Mouse (Mus musculus) urinary bladder, postnatal 4 days (tissue): ENCODE results near the gene Atp11a.

Experiments used
- DNase-seq, 2 experiments: peaks; one replicate each; pipeline ENCODE4 v3.0.0; 2021 to 2022; ENCODE audit warnings: low spot score in 2 of 2

The Atp11a gene

DNA sequence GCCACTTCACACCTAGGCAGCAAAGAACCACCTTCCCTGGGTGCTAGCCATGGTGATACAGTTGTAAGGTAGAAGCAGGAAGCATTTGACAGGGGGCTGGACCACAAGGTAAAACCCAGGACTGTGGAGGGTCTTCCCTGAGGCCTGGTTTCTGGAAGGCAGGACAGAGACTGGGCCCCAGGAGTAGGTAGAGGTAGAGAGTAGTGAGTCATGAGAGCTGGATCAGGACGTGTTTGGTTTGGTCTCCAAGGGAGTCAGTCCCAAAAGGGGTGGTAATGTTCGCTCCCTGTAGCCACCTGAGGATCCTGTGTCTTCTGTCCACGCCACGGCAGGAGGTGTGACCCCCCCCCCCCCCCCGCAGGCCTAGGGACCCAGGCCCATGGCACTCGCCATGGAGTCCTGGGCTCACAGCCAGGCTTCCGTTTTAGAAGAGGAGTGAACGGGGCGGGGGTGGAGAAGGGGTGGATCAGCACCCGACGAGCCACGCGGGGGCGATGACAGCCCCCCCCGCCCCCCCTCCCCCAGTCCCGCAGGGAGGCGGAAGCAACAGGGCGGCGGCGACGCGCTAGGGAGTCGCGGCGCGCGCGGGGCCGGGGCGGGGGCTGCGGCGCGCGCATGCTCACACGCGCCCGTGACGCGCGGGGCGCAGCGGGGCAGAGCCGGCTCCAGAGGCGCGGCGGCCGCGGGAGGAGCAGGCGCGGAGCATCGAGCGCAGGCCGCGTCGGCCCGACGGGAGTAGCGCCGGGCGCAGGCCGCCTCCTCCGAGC is at the start of gene Atp11a:
Atp11a (plus strand) TSS at position 624 of the 767 bp plus-strand sequence.
- DNase-seq: peak; percentile 66 to 69

DNA sequence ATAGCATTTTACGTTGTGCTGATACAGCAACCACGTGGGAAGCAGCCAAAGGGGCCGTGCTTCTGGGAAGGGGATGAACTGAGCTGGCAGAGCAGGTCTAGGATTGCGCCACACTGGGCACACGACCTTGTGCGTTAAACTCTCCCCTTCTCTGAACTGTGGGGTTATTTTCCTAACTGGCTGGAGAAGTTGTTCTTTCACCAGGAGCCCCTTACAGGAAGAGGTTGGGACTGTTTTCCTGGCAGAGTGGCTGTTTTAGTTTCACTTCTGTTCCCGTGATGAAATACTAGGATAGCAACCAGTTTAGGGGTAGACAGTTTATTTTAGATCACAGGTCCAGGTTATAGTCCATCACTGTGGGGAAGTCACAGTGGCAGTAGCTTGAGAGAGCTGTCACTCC is 45.2 kb upstream of the Atp11a start:
- no peak for DNase-seq

DNA sequence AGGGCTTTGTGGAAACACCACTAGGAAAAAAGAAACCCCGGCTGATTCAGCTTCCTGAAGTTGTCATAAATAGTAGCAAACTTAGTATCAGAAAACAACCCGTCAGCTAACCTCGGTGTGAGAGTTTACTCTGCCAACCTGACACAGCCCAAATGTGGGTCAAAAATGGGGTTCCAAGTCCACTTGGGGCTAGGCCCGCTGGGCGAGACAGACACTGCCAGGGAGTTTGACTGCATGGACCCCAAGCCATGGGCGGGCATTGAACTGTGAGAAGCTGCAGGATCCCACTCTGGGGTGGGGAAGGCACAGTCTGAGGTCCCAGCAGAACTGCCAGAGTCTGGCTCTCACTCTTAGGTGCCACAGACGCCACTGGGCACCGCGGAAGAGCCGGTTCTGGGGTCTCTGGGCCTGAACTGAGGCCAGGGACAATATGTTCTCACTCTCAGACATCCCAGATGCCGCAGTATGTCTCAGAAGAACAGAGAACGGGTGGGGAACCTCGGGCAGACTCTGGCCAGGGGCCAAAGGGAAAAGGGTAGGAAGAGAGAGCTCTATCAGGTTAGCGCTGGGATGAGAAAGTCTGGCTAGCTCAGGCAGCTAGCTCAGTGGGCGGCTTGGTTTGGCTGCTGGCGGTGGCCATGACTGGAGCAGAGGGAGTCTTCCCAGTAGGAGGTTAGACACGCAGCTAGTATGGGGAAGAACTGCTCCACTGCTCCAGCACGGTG is 40.8 kb upstream of the Atp11a start:
- DNase-seq: no peak

DNA sequence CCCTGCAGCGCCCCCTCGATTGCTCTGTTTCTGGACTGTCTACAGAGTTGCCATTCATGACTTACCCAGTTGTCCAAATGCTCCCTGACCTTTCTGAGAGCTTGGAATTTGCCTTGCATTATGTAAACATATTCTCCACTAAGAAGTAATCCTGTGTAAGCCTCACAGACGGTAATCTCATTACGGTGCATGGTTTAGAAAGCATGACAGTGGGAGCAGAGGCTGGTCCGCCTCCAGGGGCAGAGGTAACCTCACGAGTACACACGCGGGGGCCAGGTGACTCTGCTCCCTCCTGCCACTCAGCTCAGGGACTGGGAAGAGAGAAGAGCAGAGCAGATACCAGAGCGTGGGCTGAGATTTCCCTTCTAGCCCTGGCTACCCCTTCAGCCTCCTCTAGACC is 37.7 kb upstream of the Atp11a start:
- no peak for DNase-seq

DNA sequence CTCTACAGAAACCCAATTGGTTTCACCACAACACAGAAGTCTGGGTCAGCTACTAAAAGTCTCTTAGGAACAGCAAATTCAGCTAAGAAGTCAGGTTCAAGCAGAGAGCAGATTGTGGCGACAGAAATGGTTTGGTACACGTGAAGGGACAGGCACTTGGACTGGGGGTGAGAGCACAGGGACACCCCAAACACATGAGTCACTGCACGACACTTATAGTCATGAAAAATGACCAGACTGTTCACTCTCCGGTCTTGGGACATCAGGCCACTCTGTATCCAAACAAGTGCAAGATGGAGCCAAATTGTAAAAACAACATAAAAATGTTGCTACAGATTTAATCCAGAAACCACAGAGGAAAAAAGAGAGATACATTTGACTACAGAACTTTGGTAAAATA is 28.2 kb upstream of the Atp11a start:
- no peak for DNase-seq

DNA sequence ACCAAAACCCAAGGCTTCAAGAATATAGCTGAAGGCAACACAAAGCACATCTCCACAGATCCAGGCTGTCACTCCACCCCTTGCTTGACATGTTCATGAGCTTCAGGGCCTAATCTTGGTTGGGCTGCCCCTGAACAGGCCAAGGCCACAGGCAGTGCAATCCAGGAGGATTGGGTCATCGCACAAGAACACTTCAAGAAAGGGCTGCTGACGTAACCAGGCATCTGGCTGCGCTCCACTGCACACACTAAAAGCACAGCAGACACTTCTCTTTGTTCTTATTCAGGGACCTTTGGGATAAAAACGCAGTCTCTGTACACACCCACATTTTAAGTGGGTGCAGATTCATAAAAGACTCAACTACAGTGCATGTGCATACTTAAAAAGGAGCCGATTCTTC is 26.0 kb upstream of the Atp11a start:
- no peak for DNase-seq

DNA sequence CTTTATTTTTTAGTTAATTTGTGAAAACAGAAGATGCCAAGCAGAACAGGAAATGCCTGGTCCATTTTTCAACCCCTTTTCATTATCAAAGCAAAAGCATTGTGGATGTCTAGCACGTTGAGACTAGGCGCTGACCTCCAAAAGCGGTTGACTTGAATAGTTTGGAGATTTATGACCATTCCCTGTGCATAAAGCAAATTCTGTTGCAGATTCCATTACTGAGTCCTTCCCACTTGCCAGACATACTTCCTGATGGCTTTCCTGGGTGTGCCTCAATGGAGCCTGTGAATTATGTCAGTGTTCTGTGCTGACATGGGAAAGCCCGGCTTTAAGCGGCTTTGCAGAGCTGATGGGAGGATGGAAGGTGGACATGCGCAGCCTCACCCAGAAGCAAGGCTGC is 24.4 kb upstream of the Atp11a start:
- no peak for DNase-seq

DNA sequence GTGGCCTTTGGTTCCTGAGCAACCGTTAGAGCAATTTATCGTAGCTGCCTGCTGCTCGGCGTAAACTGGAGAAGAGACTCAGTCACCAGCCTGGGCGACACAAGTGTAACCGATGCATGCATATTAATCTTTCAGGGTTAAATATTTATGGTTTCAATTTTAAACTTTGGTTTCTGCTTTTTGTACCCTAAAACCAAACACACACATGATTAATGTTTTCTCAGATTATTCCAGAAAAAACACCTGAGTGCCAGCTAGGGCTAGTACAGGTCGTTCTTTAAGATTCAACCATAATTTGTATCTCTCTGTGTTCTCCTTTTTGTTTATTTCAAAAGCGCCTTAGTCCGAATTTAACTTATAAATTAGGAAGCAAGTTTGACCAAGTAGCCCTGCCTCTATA is 17.7 kb upstream of the Atp11a start:
- no peak for DNase-seq

DNA sequence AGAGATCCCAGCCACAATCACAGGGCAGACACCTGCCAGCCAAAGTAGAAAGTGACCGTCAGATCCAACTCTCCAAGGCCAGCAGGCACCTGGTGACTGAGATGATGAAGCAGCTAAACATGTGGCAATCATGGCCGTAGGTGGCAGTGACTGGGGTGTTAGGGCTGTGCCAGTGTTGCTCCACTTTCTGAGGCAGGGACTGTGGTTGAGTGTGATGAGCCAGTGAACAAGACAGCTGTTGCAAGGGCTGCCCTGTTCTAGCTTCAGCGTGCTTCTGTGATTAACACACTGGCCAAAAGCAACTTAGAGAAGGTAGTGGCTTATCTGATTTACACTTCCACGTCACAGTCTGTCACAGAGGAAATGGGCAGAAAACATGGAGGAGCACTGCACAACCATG is 13.4 kb upstream of the Atp11a start:
- no peak for DNase-seq

DNA sequence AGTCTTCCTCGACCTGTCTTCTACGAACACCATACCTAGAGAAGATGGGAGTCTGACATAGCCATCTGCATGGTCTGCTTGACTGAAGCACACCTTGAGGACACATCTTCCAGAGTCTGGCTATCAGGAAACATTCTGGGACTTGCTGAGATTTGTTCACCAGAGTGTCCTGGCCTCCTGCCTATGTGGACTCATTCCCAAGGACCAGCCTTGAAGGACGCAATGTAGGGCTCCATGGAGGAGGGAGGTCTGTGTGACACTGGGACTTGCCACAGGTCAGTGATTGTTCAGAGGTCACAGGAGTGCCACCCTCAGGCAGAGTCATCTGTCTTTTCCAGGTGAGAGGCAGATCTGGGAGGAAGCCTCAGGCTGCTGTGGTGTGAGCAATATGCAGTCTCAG is 8.6 kb upstream of the Atp11a start:
- no peak for DNase-seq

DNA sequence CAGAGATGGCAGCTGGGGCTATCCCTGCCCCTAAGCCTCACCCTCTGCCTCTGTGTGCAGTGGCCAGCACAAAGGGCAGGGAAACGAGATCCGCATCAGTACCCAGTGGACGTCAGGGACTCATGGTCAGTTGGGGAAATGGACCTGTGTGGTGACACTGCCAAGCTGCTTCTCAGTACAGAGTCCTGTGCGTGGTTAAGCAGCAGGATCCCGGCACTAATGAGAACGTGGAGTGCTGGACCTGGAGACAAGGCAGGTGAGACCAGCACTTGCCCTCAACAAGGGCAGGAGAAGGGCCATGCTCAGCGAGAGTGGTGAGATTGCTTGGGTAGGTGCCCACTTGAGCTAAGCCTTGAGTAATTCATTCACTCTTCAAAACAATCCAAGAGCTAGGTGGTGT is 7.7 kb upstream of the Atp11a start:
- DNase-seq: no peak

DNA sequence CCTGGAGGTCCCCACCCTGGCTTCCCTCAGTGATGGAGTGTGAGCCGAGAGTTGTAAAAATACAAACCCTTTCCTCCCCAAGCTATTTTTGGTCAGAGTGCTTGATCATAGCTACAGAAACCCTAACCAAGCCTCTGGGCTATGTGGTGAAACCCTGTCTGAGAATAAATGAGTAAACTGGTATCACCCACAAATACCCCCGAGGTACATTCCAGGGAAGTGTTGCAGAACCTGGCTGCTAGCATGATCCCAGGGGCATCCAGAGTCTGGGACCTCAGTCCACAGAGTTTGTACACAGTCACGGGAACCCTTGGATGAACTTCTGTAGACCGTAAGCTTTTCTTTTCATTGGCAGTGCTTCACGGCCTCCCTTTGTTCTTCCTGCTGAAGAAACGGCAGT is 3.8 kb upstream of the Atp11a start:
- DNase-seq: no peak

DNA sequence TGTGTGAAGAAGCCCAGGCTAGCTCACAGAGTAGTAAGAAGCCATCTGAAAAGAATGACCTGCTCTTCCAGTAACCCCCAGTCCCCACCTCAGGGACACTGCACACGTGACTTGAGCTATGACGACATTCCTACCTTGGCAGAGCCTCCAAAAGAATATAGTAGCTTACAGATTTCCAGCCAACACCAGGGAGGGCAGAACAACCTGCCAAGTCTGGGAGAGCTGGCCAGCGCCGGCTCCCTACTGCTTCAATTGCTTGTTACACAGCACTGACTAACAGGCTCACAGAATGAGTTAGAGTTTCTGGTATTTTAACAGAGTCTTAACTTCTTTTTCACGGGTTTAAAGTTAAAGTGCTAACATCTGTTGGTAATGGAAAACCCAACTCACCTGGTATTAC is 2.7 kb upstream of the Atp11a start:
- no peak for DNase-seq

DNA sequence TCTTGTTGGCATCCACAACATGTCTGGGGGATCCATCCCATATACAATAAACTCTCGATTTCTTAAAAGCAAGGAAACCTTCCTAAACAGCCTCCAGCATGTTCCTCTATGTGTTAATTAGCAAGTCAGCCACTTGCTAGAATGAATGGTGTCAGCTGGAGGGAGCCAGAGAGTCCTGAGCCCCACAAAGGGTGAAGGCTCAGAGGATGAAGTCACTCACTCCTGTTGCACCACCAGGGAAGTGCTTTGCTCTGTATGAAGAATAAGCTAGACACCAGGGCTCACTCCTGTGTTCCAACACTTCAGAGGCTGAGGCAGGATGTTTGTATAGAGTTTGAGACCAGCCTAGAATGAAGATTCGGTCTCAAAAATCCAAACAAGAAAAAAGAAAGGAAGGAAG is 1.5 kb upstream of the Atp11a start:
- no peak for DNase-seq

DNA sequence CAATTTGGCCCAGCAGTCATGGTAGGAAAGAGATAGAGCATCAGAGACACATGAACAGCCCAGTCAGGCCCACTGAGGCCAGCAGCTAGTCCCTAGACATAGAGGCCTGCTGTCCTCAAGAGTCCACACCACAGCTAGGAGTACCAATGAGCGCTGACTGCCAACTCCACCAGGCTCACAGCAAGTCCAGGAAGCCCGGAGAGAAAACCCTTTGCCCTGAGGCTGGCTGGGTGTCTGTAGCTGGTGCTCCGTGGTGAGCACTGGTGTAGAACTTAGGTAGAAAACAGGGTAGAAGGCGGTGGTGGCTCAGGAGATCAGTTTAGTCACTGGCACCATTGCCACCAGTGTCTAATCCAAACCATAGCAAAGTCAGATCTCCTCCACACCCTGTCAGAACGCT is 988 bp upstream of the Atp11a start:
- DNase-seq: no peak

DNA sequence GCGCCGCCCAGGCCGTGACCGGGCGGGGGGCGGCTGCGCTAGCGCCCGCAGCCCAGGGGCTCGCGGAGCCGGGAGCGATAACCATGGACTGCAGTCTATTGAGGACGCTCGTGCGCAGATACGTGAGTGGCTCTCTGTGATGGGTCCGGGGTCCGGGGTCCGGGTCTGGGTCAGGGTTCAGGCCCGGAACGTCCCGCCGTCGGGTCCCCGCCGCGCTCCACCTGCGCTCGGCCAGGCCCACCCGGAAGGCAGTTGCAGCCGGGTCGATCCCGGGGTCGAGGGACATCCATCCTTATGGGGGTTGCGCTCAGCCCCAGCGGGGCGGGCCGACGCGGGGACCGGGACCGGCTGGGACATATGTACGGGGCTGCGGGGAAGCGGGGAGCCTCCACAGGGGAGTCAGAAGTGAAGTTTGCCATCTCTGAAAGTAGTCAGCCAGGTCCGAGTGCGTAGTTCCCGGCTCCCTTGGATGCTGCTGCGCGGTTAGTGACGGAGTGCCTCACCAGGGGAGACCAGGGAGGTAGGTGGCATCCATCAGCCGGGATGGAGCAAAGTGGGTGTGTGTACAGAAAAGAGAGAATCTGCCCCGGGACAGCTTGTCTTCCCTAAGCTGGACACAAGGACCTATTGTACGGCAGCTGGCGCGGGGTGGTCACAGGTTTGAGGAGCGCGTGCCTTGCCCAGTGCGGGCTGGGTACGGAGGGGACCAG is 572 bp downstream of the Atp11a start:
- no peak for DNase-seq

DNA sequence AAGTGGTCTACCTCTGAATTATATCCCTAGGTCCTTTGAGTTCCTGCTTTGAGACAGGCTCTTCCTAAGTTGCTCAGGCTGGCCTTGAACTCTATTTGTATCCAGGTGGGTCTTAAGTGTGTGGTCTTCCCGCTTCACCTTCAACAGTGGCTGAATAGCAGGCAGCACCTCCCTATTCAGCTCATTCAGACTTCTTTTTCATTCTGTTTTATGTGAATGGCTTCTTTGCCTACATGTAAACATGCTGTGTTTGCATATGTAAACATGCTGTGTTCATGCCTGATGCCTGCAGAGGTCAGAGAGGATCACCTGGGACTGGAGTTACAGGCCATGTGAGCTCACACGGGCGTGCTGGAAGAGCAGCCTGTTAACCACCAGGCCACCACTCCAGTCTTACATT is 3.1 kb downstream of the Atp11a start:
- DNase-seq: no peak

DNA sequence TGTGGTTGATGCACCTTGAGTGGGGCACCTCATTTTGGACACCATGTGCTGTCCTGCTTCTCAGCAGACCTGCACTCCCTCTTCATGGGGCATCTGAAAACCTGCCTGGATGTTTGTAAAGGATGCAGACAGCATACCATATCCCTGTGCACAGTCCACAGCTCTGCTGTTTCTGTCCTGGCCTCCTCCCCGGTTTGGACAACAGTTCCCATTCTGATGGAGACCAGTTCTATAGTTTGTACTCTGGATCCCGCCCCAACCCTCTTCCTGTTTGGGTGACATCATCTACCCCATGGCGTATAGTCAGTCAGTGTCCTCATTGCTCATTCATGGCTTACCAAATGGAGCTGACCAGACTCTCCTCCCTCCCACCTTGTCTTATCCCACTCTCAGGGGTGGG is 5.1 kb downstream of the Atp11a start:
- no peak for DNase-seq

DNA sequence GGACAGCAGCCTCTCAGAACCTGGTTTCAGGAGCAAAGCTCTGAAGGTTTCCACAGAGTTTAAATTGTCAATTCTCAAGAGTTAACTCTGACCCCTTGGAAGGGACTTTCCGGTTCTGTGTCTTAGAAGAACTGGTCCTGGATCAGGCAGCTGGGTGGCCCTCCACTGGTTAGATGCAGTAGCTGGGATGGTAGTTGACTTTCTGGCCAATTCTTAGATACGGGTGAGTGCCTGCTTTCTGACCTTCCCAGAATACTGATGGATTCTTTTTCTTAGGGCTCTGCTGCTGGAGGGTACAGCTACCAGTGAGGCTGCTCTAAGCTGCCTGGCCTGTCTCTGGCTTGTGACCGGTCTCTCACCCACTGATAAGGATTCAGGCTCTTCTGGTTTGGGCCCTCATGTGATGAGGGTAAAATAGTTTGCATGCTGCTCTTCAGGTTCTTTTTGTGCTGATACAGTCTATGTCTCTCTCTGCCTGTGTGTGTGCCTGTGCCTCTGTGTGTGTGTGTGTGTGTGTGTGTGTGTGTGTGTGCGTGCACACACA is 6.8 kb downstream of the Atp11a start:
- no peak for DNase-seq

DNA sequence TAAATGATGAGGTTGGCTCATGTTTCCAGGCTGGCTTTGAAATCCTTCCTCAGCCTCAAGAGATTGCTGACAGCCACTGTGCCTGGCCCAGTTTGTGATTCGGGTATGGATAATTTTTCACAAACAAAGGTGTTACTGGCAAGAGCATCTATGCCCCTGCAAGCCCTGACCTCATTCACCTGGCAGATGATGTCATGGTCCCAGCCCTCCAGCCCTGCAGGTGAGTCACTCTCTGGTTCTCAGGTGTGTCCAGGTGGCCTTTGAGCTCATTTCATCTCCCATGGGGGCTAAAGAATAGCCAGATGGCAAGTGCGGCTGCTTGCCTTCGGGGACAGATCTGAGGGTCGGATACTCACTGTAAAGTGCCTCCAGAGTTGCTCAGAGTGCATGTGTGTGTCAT is 8.2 kb downstream of the Atp11a start:
- DNase-seq: no peak

DNA sequence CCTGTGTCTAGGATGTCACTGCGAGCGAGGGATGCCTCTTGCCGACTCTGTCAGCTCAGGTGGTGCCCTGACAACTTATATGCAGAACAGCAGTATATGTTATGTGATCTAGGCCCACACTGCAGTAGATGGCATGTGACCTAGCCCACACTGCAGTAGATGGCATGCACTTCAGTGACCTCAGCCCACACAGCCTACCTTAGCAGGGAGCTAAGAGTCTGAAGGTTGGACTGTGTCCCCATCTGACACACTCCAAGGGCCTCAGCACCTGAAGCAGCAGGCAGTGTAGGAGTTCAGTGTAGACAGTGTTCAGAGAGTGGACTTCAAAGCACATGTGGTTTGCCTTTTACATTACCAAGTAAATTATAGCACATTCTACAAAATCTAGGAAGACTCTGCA is 10.4 kb downstream of the Atp11a start:
- DNase-seq: no peak

DNA sequence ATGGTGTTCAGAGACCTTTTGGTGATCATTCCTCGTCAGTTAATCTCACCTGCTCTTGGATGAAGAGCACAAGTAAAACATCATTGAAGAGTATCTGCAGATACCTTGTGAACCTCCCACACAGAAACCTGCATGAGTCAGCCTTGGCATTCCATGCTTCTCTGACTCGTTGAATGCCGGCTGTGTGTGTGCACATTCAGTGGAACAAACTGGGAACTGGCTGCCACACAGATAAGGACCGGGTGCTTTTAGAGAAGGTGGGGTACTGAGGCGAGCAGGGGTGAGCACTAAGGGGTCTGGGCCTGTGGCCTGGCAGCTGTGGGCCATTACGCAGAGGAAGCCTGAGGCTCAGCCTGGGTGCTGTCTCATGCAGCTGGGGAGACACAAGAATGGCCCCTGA is 11.9 kb downstream of the Atp11a start:
- DNase-seq: no peak

DNA sequence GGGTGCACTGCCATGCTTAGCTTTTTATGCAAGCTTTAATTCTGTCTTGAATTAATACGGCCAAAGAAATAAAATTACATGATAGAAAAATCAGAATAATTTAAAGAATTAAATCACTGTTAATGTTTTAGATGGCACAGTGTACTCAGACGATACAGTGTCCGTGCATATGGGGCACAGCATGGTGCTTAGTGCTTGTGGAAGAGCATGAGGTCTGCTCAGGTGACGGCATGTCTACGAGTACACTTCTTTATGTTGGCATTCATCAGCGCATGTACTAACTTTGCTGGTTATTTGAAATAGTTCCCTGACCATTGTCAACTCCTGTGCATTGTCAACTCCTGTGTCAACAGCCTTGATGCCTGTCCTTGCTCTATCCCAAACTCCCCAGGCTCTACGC is 12.5 kb downstream of the Atp11a start:
- DNase-seq: no peak
